Mouse (Mus musculus) liver, embryonic 13.5 days (tissue): Measurements from ENCODE around the gene Pdlim5. TPM values are rescaled to one million over a fixed set of nuclear protein-coding genes. Genes with fewer than 3 reads are reported as not detected.

Source experiments
- ATAC-seq: fragments of 200-750 bp; cut with Nextera tagmentation; 2 replicates; pipeline ENCODE4 v1.8.0; 2017; ENCODE audit warnings: low read depth, mild to moderate bottlenecking, moderate number of reproducible peaks, moderate library complexity
- DNase-seq: peaks from one replicate; pipeline ENCODE4 v3.0.0; 2022
- H3K27ac ChIP-seq: fragments of 300-500 bp; sonication (generic); 2 replicates; pipeline ENCODE4 v1.5.1; 2015; ENCODE audit warnings: moderate library complexity, mild to moderate bottlenecking, inconsistent platforms
- H3K27me3 ChIP-seq: fragments of 300-500 bp; sonication (generic); 2 replicates; pipeline ENCODE4 v1.6.1; 2015; ENCODE audit warnings: mild to moderate bottlenecking, inconsistent platforms
- H3K36me3 ChIP-seq: fragments of 300-500 bp; sonication (generic); 2 replicates; pipeline ENCODE4 v1.6.1; 2015; ENCODE audit warnings: mild to moderate bottlenecking, inconsistent platforms
- H3K4me1 ChIP-seq: fragments of 300-500 bp; sonication (generic); replicated peaks from 2 replicates; pipeline ENCODE4 v1.6.1; 2015; ENCODE audit warnings: inconsistent platforms
- H3K4me2 ChIP-seq: fragments of 300-500 bp; sonication (generic); 2 replicates; pipeline ENCODE4 v1.6.1; 2015; ENCODE audit warnings: inconsistent platforms, mild to moderate bottlenecking, moderate library complexity
- H3K4me3 ChIP-seq: fragments of 300-500 bp; sonication (generic); replicated peaks from 2 replicates; pipeline ENCODE4 v1.5.1; 2015; ENCODE audit warnings: mild to moderate bottlenecking, inconsistent platforms
- H3K9ac ChIP-seq: fragments of 300-500 bp; sonication (generic); 2 replicates; pipeline ENCODE4 v1.6.1; 2015; ENCODE audit warnings: mild to moderate bottlenecking, inconsistent platforms
- H3K9me3 ChIP-seq: fragments of 300-500 bp; sonication (generic); replicated peaks from 2 replicates; pipeline ENCODE4 v1.6.1; 2016; ENCODE audit warnings: inconsistent platforms
- WGBS: fragments of 180-500 bp; shearing (Covaris S2); methylation state at CpG from one replicate; pipeline ENCODE4 v1.1.7; 2015; ENCODE audit not compliant: insufficient replicate concordance; 5-methylcytosine and 5-hydroxymethylcytosine counted together
- polyA plus RNA-seq: library from polyadenylated mRNA; unstranded; fragments of >200 nt; fragmentation: Nextera tagmentation; extraction: Ambion mirVana; gene quantifications from 2 replicates; pipeline ENCODE4 v1.2.1, GENCODE M21; 2015

The Pdlim5 gene
- polyA plus RNA-seq, 1 experiment from 2014 or later: 11.0 TPM

- H3K27me3 ChIP-seq: no peaks in the 10 kb centered on the region
- ATAC-seq (no peak), DNase-seq (no peak)
- peak overlapping the region; percentile 82 for H3K4me3 ChIP-seq
- 0 out of 2 replicates have a peak, but pooled peaks cover 4% of the 10 kb centered on the region for H3K36me3 ChIP-seq
- peak overlapping the region; percentile 95 for H3K4me2 ChIP-seq
- peak overlapping the region; percentile 87; the same call in 1 of the 2 replicates for H3K9ac ChIP-seq
- H3K9me3 ChIP-seq: no peaks in the 10 kb centered on the region
- 0 out of 2 replicates have a peak overlapping the region, but pooled peaks have one; percentile 88 for H3K27ac ChIP-seq
- WGBS: 14% methylated on average over 9 of the region's 9 CpGs
- peaks cover 16% of the 10 kb centered on the region for H3K4me1 ChIP-seq
Measured at GRCm38 (mm10) chr3:142394000-142394411, 1.5 kb downstream of the Pdlim5 start.

GRCm38 (mm10) chr3:142391531-142391930 lies 4.0 kb downstream of the Pdlim5 start:
- Histone ChIP-seq H3K4me3 (no peak overlapping the region), H3K27ac (no peak overlapping the region), H3K9me3 (no peaks in the 10 kb centered on the region), H3K36me3 (0 out of 2 replicates have a peak, but pooled peaks cover 4% of the 10 kb centered on the region), H3K27me3 (no peaks in the 10 kb centered on the region), H3K4me1 (peaks cover 16% of the 10 kb centered on the region), H3K4me2 (no peak overlapping the region), H3K9ac (no peak overlapping the region)
- ATAC-seq: no peak
- 76% methylated on average over 5 of the region's 5 CpGs for WGBS
- DNase-seq: no peak

DNA sequence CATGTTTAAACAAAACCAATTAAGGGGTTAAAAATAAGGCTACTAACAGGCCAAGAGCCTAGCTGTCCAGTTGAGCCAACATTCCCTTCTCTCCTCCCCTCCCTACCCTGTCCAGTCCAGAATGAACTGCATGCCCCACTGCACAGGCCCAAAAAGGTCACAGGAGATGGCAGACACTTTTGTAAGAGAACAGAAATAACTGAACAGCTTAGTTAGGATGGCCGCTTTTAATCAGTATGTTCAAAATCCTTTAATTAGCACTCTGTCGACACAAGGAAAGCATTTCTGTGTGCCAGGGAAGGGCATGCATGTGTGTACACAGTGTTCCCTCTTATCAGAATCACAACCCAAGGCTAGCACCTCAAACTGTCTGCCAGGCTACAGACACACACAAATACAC lies 5.2 kb downstream of the Pdlim5 start:
- H3K9me3 ChIP-seq: no peaks in the 10 kb centered on the region
- H3K27me3 ChIP-seq: no peaks in the 10 kb centered on the region
- H3K36me3 ChIP-seq: 0 out of 2 replicates have a peak, but pooled peaks cover 4% of the 10 kb centered on the region
- H3K4me3 ChIP-seq: no peak overlapping the region
- ATAC-seq (no peak), DNase-seq (no peak)
- no peak overlapping the region for H3K9ac ChIP-seq
- 70% methylated on average over 2 of the region's 2 CpGs for WGBS
- peaks cover 16% of the 10 kb centered on the region for H3K4me1 ChIP-seq
- no peak overlapping the region for H3K27ac ChIP-seq
- no peak overlapping the region for H3K4me2 ChIP-seq

DNA sequence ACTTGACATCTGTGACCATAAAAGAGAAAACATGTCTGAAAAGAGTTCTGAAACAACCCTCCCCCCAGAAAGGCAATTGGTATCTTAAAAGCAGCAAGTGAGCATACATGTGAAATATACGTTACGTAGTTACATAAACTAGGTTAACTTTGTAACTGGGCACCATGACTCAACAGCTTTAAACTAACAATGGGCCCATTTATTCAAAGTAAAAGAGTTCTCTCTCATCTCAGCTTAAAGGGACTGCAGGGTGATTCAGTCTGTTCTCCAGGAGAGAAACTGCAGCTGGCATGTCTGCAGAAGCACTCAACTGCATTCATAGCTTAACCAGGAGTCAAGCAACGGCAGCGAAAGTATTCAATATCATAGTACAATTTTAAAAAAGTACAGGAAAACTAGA lies 7.3 kb downstream of the Pdlim5 start:
- H3K27me3 ChIP-seq: no peaks in the 10 kb centered on the region
- ATAC-seq: no peak
- no peak overlapping the region for H3K4me3 ChIP-seq
- 0 out of 2 replicates have a peak, but pooled peaks cover 4% of the 10 kb centered on the region for H3K36me3 ChIP-seq
- H3K9me3 ChIP-seq: no peaks in the 10 kb centered on the region
- H3K4me2 ChIP-seq: no peak overlapping the region
- H3K4me1 ChIP-seq: no peaks in the 10 kb centered on the region
- no peak overlapping the region for H3K27ac ChIP-seq
- no peak overlapping the region for H3K9ac ChIP-seq
- no peak for DNase-seq
- WGBS: 85% methylated on average over 4 of the region's 4 CpGs

GRCm38 (mm10) chr3:142386505-142386904 lies 9.0 kb downstream of the Pdlim5 start:
- H3K9ac ChIP-seq: no peak overlapping the region
- WGBS: 88% methylated on average over 4 of the region's 4 CpGs
- no peak overlapping the region for H3K4me2 ChIP-seq
- DNase-seq: no peak
- no peak for ATAC-seq
- no peaks in the 10 kb centered on the region for H3K9me3 ChIP-seq
- no peaks in the 10 kb centered on the region for H3K4me1 ChIP-seq
- no peak overlapping the region for H3K4me3 ChIP-seq
- no peaks in the 10 kb centered on the region for H3K27me3 ChIP-seq
- H3K27ac ChIP-seq: no peak overlapping the region
- 0 out of 2 replicates have a peak, but pooled peaks cover 3% of the 10 kb centered on the region for H3K36me3 ChIP-seq

DNA sequence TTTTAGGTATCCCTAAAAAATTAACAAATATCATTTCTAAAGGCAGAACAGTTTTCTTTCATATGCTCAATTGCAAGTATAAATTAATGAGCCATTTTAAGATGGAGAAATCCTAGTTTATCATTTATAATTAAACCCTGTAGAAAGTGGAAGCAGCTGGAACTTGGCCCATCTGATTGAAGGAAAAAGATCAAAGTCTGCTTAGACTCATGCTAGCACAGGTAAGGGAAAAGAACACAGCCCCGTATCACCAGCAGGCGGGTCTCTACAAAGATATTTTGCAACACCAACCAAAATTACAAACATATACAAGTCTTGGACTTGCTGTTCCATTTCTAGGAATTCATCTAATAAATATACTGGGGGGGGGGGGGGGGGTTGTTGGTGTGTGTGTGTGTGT lies 9.8 kb downstream of the Pdlim5 start:
- DNase-seq: no peak
- Histone ChIP-seq H3K9me3 (no peaks in the 10 kb centered on the region), H3K4me1 (no peaks in the 10 kb centered on the region), H3K4me2 (no peak overlapping the region), H3K27me3 (no peaks in the 10 kb centered on the region), H3K36me3 (no peaks in the 10 kb centered on the region), H3K4me3 (no peak overlapping the region), H3K9ac (no peak overlapping the region), H3K27ac (no peak overlapping the region)
- 75% methylated on average over 2 of the region's 2 CpGs for WGBS
- no peak for ATAC-seq

GRCm38 (mm10) chr3:142376638-142377037 lies 18.9 kb downstream of the Pdlim5 start:
- peaks cover 6% of the 10 kb centered on the region; the same call in 1 of the 2 replicates for H3K4me1 ChIP-seq
- no peak overlapping the region for H3K4me2 ChIP-seq
- H3K36me3 ChIP-seq: no peaks in the 10 kb centered on the region
- 73% methylated on average over 1 of the region's 1 CpGs for WGBS
- DNase-seq (no peak), ATAC-seq (no peak)
- no peaks in the 10 kb centered on the region for H3K9me3 ChIP-seq
- H3K27ac ChIP-seq: no peak overlapping the region
- H3K27me3 ChIP-seq: no peaks in the 10 kb centered on the region
- no peak overlapping the region for H3K4me3 ChIP-seq
- H3K9ac ChIP-seq: no peak overlapping the region

- no peaks in the 10 kb centered on the region for H3K27me3 ChIP-seq
- no peaks in the 10 kb centered on the region for H3K9me3 ChIP-seq
- no peaks in the 10 kb centered on the region for H3K36me3 ChIP-seq
- H3K4me2 ChIP-seq: no peak overlapping the region
- 77% methylated on average over 1 of the region's 1 CpGs for WGBS
- DNase-seq (no peak), ATAC-seq (no peak)
- no peak overlapping the region for H3K27ac ChIP-seq
- no peak overlapping the region for H3K4me3 ChIP-seq
- H3K4me1 ChIP-seq: peaks cover 6% of the 10 kb centered on the region; the same call in 1 of the 2 replicates
- H3K9ac ChIP-seq: no peak overlapping the region
Measured at GRCm38 (mm10) chr3:142375106-142375505, 20.4 kb downstream of the Pdlim5 start.

GRCm38 (mm10) chr3:142372465-142373147 lies 22.9 kb downstream of the Pdlim5 start:
- DNase-seq: no peak
- no peak overlapping the region for H3K4me3 ChIP-seq
- no peak overlapping the region for H3K9ac ChIP-seq
- peaks cover 6% of the 10 kb centered on the region; the same call in 1 of the 2 replicates for H3K4me1 ChIP-seq
- no peaks in the 10 kb centered on the region for H3K27me3 ChIP-seq
- 77% methylated on average over 6 of the region's 6 CpGs for WGBS
- H3K36me3 ChIP-seq: no peaks in the 10 kb centered on the region
- no peak overlapping the region for H3K4me2 ChIP-seq
- ATAC-seq: no peak
- no peaks in the 10 kb centered on the region for H3K9me3 ChIP-seq
- H3K27ac ChIP-seq: no peak overlapping the region

- no peak overlapping the region for H3K9ac ChIP-seq
- no peak overlapping the region for H3K4me3 ChIP-seq
- H3K27ac ChIP-seq: no peak overlapping the region; the same call in 1 of the 2 replicates
- H3K9me3 ChIP-seq: no peaks in the 10 kb centered on the region
- no peak for DNase-seq
- H3K4me1 ChIP-seq: no peaks in the 10 kb centered on the region
- no peak for ATAC-seq
- no peak overlapping the region for H3K4me2 ChIP-seq
- no peaks in the 10 kb centered on the region for H3K36me3 ChIP-seq
- no peaks in the 10 kb centered on the region for H3K27me3 ChIP-seq
- 84% methylated on average over 9 of the region's 9 CpGs for WGBS
Measured at GRCm38 (mm10) chr3:142368411-142368810, 27.1 kb downstream of the Pdlim5 start.

- H3K4me3 ChIP-seq: no peak overlapping the region
- H3K27me3 ChIP-seq: no peaks in the 10 kb centered on the region
- ATAC-seq (no peak), DNase-seq (no peak)
- no peak overlapping the region for H3K9ac ChIP-seq
- no peaks in the 10 kb centered on the region for H3K4me1 ChIP-seq
- no peak overlapping the region for H3K27ac ChIP-seq
- no peaks in the 10 kb centered on the region for H3K9me3 ChIP-seq
- H3K36me3 ChIP-seq: no peaks in the 10 kb centered on the region
- 75% methylated on average over 6 of the region's 6 CpGs for WGBS
- no peak overlapping the region for H3K4me2 ChIP-seq
Measured at GRCm38 (mm10) chr3:142362092-142362491, 33.4 kb downstream of the Pdlim5 start.

DNA sequence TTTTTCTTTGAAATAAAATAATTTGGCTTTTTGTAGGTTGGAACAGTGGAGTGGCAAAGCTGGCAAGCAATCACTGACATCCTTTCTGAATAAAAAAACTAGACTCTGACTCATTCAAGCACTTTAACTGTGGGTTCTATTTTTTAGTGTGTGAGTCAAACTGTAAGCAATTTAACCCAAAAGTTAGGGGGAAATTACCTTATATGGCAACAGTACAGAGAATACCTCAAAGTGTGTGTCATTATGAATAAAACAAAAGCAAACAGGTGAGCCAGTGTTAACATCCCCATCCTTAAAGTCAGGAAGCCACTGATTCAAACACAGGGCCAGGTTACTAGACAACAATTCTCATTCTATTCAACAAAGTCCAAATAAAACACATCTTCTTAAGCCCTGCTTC lies 36.5 kb downstream of the Pdlim5 start:
- H3K27me3 ChIP-seq: no peaks in the 10 kb centered on the region
- no peak overlapping the region for H3K4me3 ChIP-seq
- H3K9ac ChIP-seq: no peak overlapping the region
- ATAC-seq: no peak
- H3K36me3 ChIP-seq: no peaks in the 10 kb centered on the region
- H3K4me2 ChIP-seq: no peak overlapping the region
- DNase-seq: no peak
- H3K4me1 ChIP-seq: no peaks in the 10 kb centered on the region; the same call in 1 of the 2 replicates
- H3K27ac ChIP-seq: no peak overlapping the region
- H3K9me3 ChIP-seq: no peaks in the 10 kb centered on the region
